ENCODE assay signal across 11 mouse cellular contexts in genomic region chr4:103571721-103572352, GRCm38 (mm10). TPM values are rescaled to one million over a fixed set of nuclear protein-coding genes. Genes with fewer than 3 reads are reported as not detected.
DNase-seq lines count a peak whose midpoint lies in the region; ATAC-seq and TF ChIP-seq lines count a peak whose summit lies in the region.
"Had no signal": no experiment of that assay in that cellular context is flagged by ENCODE, and none has a peak within 500 bp of the region (broad histone marks: within the 10 kb centered on the region; RNA-seq: fewer than 3 reads in every experiment).

No protein-coding gene starts in this region.

- H3K9ac ChIP-seq in intestine, embryonic 16.5 days (ENCODE audit: low read depth, low read length), result no peak overlapping the region
- H3K9ac ChIP-seq: forebrain, postnatal 0 days; neural tube, embryonic 12.5 days had no signal

- H3K9me3 ChIP-seq in intestine, embryonic 16.5 days (ENCODE audit: control insufficient read depth, low read length), result no peaks in the 10 kb centered on the region
- H3K9me3 ChIP-seq: neural tube, embryonic 12.5 days had no signal

- no peaks in the 10 kb centered on the region for H3K27me3 ChIP-seq in kidney, adult 2 months (replicated peaks; ENCODE audit: control insufficient read depth, insufficient read depth, low read length)
- no peaks in the 10 kb centered on the region for H3K27me3 ChIP-seq in intestine, embryonic 16.5 days (replicated peaks; ENCODE audit: control insufficient read depth, insufficient read depth, low read length)
- H3K27me3 ChIP-seq: neural tube, embryonic 12.5 days had no signal

- no peak for ATAC-seq in intestine, embryonic 16.5 days
- ATAC-seq: forebrain, postnatal 0 days had no signal

- H3K27ac ChIP-seq in kidney, adult 2 months (ENCODE audit: insufficient read depth, low read depth, low read length), result no peak overlapping the region
- no peak overlapping the region for H3K27ac ChIP-seq in intestine, embryonic 16.5 days (ENCODE audit: low read length)
- H3K27ac ChIP-seq: neural tube, embryonic 12.5 days had no signal

- no peaks in the 10 kb centered on the region for H3K36me3 ChIP-seq in kidney, adult 2 months (ENCODE audit: control insufficient read depth, insufficient read depth, low read length)
- no peaks in the 10 kb centered on the region for H3K36me3 ChIP-seq in intestine, embryonic 16.5 days (ENCODE audit: control insufficient read depth, insufficient read depth, low read length)
- H3K36me3 ChIP-seq: neural tube, embryonic 12.5 days had no signal

- no peak for TF ChIP-seq POLR2A in kidney, adult 2 months (IDR thresholded peaks at IDR 0.05; ENCODE audit: low read depth, low read length)

- no peaks in the 10 kb centered on the region for H3K4me1 ChIP-seq in kidney, adult 2 months (ENCODE audit: control insufficient read depth, insufficient read depth, low read length)
- no peaks in the 10 kb centered on the region for H3K4me1 ChIP-seq in intestine, embryonic 16.5 days (ENCODE audit: control insufficient read depth, insufficient read depth, low read length)
- H3K4me1 ChIP-seq: neural tube, embryonic 12.5 days had no signal

- H3K4me2 ChIP-seq in intestine, embryonic 16.5 days (ENCODE audit: low read depth, low read length), result no peak overlapping the region
- H3K4me2 ChIP-seq: neural tube, embryonic 12.5 days had no signal

- TF ChIP-seq CTCF in kidney, adult 2 months (conservative IDR thresholded peaks at IDR 0.05; ENCODE audit: insufficient read depth, insufficient read length, low read depth, low read length), result no peak

- 64% methylated on average over 4 of the region's 4 CpGs for WGBS in kidney, adult 2 months
- WGBS in intestine, embryonic 16.5 days, result 67% methylated on average over 4 of the region's 4 CpGs

- peak; percentile 65 to 71 for DNase-seq in kidney, postnatal 4 days
- no peak for DNase-seq in kidney, adult 2 months
- DNase-seq in adrenal gland, adult (ENCODE audit: inconsistent age in 2 of 2, low spot score in 1 of 2), result peak; percentile 39 to 89
- peak; percentile 84 for DNase-seq in embryo, embryonic 10.5 days (ENCODE audit: low spot score)
- DNase-seq in neural tube, embryonic 10.5 days (ENCODE audit: extremely low spot score, low spot score), result peak; percentile 32
- DNase-seq in thymus, postnatal 25 days, result no peak
- DNase-seq in right cerebral cortex, adult 18-20 months, result no peak
- DNase-seq: cerebellum, adult 8-10 months; forebrain, postnatal 0 days had no signal

- H3K4me3 ChIP-seq in kidney, adult 2 months (ENCODE audit: insufficient read depth, low read depth, low read length), result no peak overlapping the region
- no peak overlapping the region for H3K4me3 ChIP-seq in intestine, embryonic 16.5 days (ENCODE audit: low read length)
- H3K4me3 ChIP-seq: neural tube, embryonic 12.5 days had no signal

RNA-seq across cellular contexts. Expression of gene Dab1, which starts 47.3 kb away (rescaled TPM):
- polyA plus RNA-seq in kidney, adult 2 months (2012; rRNA removed), result 3.3 and 3.5 TPM in 2 replicates
- polyA plus RNA-seq in intestine, embryonic 16.5 days (2015; fragmentation: Nextera tagmentation; extraction: Ambion mirVana), result 54.5 and 68.5 TPM in 2 replicates

Comparison
In these comparisons a context has a peak if more than half of its experiments do, and no peak if none do; other contexts are left out.
1. DNase-seq: peak in kidney, postnatal 4 days (2 of 2), adrenal gland, adult (2 of 2), embryo, embryonic 10.5 days (single experiment) and neural tube, embryonic 10.5 days (single experiment); none in kidney, adult 2 months (single experiment), thymus, postnatal 25 days (single experiment) and right cerebral cortex, adult 18-20 months (single experiment).
2. RNA of gene Dab1, which starts 47.3 kb away (polyA plus RNA-seq): 54.5 to 68.5 TPM in intestine, embryonic 16.5 days; 3.3 to 3.5 TPM in kidney, adult 2 months; every median in the first group is over 10 times any median in the second.